Mouse (Mus musculus): Measurements from ENCODE around the gene Usp4.
"Not testable (repeated sequence)": the region's sequence is repeated elsewhere in the genome, so short reads cannot be mapped to it uniquely, and the experiment has no call there.

The Usp4 gene

DNA sequence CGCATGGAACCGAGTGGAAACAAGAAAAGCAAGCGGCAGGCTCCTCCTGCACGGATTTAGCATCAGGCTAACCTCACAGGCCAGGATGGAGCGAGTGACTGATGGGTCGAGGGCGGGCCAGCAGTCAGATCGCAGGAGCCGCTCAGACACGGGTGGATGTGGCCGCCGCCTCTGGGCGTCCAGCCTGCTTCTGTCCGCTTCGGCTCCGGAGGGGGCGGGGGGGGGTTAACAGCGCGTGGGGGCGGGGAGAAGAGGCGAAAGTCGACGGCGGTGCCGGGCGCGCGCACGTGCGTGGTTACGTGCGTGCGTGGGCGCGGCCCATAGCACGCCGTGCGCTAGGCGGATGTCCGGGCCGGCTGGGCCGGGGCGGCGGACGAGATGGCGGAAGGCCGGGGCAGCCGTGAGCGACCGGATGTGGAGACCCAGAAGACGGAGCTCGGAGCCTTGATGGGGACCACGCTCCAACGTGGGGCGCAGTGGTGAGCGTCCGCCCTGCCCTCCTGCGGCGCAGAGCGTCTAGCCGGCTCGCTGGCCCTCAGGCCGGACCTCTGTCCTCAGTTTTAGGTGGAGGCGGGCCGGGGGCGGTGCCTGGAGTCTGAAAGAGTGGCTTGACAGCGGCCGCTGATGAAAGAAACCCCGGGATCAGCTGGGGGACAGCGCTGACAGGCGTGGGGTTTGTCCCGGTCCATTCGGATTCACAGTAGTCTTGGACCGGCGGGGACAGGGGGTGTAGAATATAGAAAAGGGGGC is at the start of gene Usp4:
Gene Usp4 (plus strand): TSS at position 314 of the 750 bp plus-strand sequence.
- peak; percentile 90 for DNase-seq

GRCm38 (mm10) chr9:108301853-108302252 is 45.8 kb upstream of the Usp4 start:
- peak; percentile 14 for DNase-seq

DNA sequence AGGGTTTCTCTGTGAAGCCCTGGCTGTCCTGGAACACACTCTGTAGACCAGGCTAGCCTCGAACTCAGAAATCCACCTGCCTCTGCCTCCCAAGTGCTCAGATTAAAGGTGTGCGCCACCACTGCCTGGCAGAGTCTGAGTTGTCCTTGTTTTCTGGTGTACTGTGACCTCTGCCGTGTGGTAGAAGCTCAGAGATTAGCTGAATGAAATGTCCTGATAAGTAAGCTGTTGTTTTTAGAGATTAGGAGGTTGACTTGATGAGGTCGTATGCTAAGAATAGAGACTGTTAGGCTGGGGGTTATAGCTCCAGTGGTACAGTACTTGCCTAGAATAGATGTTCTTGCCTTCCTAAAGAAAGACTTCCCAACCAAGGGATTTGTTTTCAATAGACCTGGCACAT is 42.9 kb upstream of the Usp4 start:
- no peak for DNase-seq

DNA sequence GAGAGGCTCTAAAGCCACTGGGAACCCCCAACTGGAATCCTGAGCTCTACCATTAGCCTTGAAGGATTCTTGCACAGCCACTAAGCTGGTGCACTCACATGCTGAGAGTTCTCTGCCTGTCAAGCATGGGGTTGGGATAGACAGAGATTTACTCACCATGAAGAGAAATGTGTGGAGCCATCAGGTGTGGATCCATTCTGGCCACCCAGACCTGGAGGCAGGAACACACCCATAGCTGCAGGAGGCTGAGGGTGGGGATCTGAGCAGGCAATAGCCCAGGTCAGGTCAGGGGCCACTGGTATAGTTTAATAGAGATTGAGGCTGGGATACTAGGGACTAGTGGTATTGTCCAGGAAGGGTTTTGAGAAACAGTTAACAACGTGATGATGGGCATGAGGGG is 42.5 kb upstream of the Usp4 start:
- DNase-seq = peak; percentile 15

DNA sequence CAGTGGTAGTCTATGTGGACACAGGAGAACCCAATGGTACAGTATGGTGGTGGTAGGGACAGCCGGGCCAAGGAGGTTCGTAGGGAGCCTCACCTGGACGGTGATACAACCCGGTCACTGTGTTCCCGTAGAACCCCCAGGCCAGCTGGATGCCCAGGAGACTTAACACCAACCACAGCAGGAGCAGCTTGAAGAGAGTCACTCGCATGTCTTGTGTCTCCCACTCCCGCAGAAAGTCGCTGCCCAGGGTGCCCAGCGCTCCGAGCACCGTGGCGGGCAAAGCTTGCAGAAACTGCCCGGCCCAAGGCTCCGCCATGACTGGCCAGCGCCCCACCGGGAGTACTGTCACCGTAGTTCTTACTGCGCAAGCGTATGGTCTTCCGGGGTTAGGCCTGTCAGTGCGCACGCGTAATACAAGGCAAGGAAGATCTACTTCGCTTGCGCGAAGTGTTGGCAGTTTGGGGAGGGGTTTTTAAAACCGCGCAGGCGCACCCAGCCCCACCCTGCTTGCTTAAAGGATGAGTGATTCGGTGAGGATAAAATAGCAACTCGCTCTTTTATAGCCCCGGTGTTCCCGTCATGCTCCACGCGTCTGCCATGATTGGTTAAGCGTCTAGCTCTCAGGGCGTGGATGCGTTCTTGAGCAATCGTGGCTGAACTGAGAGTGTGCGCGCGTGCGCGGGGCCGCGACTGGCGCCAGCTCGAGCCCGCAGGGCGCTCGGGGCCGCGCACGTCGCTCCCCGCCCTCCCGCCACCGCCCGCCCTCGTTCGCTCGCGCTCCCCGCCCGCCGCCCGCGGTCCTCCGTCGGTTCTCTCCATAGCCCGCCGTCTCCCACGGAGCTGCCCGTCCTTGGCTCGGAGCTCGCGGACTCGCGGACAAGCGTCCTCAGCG is 41.8 kb upstream of the Usp4 start, which contains the start of the genes Rhoa and Tcta:
Gene Rhoa (plus strand): TSS at position 501 of the 892 bp plus-strand sequence.
Gene Tcta (minus strand): TSS at position 532 of the 892 bp plus-strand sequence.
- peak; percentile 97 for DNase-seq

GRCm38 (mm10) chr9:108306571-108306980 is 41.1 kb upstream of the Usp4 start:
- peak; percentile 88 for DNase-seq

DNA sequence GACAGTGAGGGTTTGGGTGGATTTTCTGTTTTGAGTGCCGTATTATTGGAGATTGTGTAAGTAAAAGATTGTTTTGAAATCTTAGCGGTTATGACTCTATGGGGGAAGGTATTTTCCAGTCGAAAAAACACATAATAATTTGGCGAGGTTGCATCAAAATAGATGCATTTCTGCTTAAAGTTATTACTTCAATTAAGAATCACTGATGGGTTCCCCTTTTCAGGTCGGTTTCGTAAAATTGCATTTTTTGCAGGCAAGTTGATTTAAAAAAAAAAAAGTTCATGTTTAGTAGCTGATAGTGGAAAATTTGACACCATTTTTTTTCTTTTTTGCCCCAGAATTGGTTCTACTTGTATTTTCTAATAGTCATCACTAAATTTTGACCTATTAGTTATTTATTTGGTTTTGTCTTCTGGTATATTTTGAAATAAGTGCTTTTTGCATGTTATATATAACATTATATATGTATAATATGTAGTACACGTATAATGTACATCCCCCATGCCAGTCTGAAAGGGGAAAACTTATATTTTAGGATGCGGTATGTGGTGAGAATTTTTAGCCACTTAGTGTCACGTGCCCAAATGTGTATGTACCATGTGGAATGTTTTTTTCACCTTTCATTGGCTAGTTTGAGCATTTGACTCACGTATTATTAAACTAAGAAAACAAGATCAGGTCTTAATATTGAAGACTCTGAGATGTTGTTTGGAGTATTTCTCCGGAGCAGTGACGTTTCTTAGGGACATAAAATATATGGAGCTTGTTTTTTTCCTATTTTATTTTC is 40.4 kb upstream of the Usp4 start:
- DNase-seq = no peak

GRCm38 (mm10) chr9:108308141-108308540 is 39.5 kb upstream of the Usp4 start:
- DNase-seq = no peak

GRCm38 (mm10) chr9:108317572-108317971 is 30.1 kb upstream of the Usp4 start:
- peak; percentile 23 for DNase-seq

DNA sequence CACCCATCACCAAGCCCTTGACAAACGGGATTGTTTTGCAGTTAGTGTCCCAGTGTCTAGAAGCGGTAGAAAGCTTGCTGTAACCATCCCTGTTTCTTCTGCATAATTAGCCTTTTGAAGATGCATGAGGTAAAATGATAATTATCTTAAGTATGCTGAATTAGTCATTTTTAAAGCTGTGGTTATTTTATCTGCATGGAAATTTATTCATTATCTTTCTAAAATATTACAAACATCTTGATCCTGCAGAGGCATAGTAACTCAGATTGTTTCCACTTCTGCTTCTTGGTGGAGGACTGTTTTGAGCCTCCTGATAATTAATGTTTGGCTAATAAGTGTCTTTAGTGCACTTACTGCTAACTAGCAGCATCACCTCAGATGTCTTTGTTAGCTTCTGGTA is 29.2 kb upstream of the Usp4 start:
- DNase-seq = no peak

DNA sequence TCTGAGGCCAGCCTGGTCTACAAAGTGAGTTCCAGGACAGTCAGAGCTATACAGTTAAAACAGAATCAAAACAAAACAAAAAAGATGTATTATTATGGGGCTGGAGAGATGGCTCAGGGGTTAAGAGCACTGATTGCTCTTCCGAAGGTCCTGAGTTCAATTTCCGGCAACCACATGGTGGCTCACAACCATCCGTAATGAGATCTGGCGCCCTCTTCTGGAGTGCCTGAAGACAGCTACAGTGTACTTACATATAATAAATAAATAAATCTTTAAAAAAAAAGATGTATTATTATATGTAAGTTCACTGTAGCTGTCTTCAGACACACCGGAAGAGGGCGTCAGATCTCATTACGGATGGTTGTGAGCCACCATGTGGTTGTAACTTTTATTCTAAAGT is 25.6 kb upstream of the Usp4 start:
- DNase-seq = not testable (repeated sequence)

- DNase-seq = no peak
These were observed 22.9 kb upstream of the Usp4 start for GRCm38 (mm10) chr9:108324784-108325183.

DNA sequence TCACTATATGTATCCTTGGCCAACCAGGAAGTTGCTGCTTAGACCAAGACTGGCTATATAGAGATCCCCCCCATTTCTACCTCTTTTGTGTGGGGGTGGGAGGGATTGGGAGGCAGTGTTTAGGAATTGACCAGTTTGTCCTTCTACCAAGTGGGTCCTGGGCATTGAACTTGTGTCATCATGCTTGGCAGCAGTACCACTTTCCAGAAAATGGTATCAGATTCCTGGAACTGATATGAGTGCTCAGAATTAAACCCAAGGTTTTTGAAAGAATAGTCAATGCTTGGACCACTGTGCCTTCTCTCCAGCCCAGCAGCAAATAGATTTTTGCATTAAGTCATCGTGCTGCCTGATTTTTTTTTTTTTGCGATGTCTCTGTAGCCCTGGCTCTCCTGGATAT is 21.8 kb upstream of the Usp4 start:
- no peak for DNase-seq

DNA sequence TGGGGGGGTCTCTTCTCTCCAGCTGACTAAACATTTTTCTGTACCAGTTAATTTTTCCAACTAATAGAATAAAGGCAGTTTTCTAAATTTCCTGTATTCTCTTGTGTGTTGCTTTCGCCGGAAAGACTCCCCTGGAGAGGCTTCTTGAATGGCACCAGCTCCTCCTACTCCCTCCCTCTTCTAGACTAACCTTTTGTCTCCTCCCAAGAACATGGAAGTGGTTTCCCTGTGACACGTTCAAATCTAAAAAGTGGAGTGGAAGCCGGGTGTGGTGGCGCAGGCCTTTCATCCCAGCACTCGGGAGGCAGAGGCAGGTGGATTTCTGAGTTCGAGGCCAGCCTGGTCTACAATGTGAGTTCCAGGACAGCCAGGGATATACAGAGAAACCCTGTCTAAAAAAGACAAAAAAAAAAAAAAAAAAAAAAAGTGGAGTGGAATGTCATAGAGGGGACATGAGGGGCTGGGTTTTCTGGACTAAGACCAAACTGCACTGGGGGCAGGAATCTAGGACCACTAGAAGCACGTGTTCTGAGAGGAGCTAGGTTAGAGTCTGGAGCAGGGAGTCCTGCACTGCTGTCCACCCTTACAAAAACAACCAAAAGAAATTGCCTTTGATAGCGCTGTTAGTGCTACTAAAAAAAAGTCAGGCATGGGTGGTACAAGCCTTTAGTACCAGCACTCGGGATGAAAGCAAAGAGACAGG is 9.7 kb upstream of the Usp4 start:
- no peak for DNase-seq

DNA sequence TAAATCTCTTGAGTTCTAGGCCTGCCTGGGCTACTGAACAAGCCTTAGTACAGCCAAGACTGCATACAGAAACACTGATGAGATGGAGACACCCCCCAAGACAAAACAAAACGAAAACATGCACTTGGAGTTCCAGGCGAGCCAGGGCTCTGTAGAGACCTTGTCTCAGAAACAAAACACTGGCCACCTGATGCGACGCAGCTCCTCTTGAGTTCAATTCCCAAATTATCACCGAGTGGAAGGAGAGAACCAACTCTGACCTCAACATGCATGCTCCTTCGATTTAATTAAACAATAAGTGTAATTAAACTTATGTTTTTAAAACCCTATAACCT is 9.1 kb upstream of the Usp4 start:
- no peak for DNase-seq

DNA sequence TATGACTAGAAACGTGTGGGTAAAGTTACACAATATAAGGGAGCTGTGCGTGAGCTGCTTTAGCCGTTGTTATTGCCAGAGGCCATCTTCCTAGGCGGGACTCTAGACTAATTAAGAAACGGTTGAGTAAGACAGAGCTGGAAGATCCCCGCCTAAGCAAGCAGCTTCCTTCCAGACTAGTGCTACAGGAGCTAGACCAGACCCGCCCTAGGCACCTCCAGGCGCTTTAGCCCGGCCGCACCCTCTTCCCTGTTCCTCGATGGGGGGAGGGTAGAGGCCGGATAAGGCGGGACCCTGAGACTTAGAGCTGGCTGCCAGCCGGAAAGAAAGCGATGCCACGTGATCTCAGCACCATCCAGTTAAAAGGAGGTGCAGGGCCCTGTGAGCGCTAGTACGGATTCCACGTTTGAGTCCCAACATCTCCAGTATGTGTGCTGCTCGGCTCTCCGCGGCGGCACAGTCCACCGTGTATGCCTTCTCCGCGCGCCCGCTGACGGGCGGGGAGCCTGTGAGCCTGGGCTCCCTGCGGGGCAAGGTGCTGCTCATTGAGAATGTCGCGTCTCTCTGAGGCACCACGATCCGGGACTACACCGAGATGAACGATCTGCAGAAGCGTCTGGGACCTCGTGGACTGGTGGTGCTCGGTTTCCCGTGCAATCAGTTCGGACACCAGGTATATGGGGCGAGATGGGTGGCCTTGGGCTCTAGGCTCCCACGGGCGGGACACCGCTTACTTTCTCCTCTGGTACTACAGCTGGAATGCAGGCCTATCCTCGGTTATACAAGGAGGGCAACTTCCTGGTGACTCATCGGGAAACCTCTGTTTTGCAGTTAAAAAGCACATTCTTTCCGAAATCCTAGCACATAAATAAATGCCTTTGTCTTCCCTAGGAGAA is 8.5 kb upstream of the Usp4 start, which contains the start of gene Gpx1:
Gene Gpx1 (plus strand): TSS at position 18 of the 896 bp plus-strand sequence.
- peak; percentile 95 for DNase-seq

GRCm38 (mm10) chr9:108339886-108340257 is 7.8 kb upstream of the Usp4 start:
- DNase-seq = peak; percentile 20

GRCm38 (mm10) chr9:108340258-108341138 is 7.2 kb upstream of the Usp4 start:
- peak; percentile 18 for DNase-seq

DNA sequence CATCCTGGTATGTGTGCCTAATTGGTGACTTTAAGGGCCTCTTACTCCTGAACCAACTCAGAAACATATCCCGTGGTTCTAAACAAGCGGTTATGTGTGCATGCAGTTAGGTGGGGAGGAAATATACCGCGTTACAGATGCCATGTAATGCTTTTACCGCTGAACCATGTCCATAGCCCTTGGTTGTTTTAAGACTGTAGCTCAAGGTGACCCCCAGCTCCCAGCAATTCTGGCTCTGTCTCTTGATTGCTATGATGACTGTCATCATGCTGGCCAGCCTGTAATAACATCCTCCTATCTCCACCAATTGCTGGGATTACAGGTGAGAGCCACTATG is 6.5 kb upstream of the Usp4 start:
- no peak for DNase-seq

DNA sequence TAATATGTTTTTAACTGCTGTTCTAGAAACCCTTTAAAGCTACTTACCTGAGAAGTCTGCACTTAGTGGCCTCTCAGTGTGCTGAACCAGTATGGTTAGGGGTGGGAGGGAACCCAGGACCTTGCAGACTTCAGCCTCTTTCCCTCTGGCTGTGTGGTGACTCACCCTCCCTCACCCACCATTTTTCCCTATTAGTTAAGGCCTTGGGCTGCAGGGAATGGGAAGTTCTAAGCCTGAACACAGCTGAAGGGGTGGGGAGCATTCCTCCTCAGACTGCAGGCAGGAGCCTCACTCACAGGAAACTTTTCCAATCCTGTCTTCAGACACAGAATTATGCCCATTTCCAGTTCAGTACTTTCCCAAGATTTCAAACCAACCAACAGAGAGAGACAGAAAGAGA is 5.9 kb upstream of the Usp4 start:
- no peak for DNase-seq

Measured in lung, postnatal 14 days (tissue).